Mouse (Mus musculus) cerebellum, adult 11 months (tissue): ENCODE measurements around the gene Klrb1.
A peak's percentile ranks its signal among the peaks of the same experiment; 100 is the strongest.
"Not testable (repeated sequence)": the region's sequence is repeated elsewhere in the genome, so short reads cannot be mapped to it uniquely, and the experiment has no call there.

Experiments
- DNase-seq: peaks from one replicate; pipeline ENCODE4 v3.0.0; 2022

Gene Klrb1

GRCm38 (mm10) chr6:128722959-128723358, at the start of gene Klrb1:
Klrb1 (minus strand) TSS chr6:128723059.
- no peak for DNase-seq

- DNase-seq: no peak
Observed at GRCm38 (mm10) chr6:128769481-128770253, 46.8 kb upstream of the Klrb1 start.

GRCm38 (mm10) chr6:128768047-128768446, 45.2 kb upstream of the Klrb1 start:
- no peak for DNase-seq

- DNase-seq: peak; percentile 32
Observed at GRCm38 (mm10) chr6:128766486-128767254, 43.8 kb upstream of the Klrb1 start.

- peak; percentile 4 for DNase-seq
Observed at GRCm38 (mm10) chr6:128765211-128765610, 42.4 kb upstream of the Klrb1 start.

- DNase-seq: no peak
Observed at GRCm38 (mm10) chr6:128764598-128764997, 41.7 kb upstream of the Klrb1 start.

GRCm38 (mm10) chr6:128763736-128764523, 41.1 kb upstream of the Klrb1 start:
- DNase-seq: peak; percentile 97

- peak; percentile 35 for DNase-seq
Observed at GRCm38 (mm10) chr6:128762892-128763670, 40.2 kb upstream of the Klrb1 start.

GRCm38 (mm10) chr6:128761144-128761540, 38.3 kb upstream of the Klrb1 start:
- no peak for DNase-seq

- peak; percentile 91 for DNase-seq
Observed at GRCm38 (mm10) chr6:128760416-128761143, 37.7 kb upstream of the Klrb1 start.

GRCm38 (mm10) chr6:128760016-128760415, 37.2 kb upstream of the Klrb1 start:
- DNase-seq: peak; percentile 92

GRCm38 (mm10) chr6:128759221-128759950, 36.5 kb upstream of the Klrb1 start:
- peak; percentile 18 for DNase-seq

GRCm38 (mm10) chr6:128755402-128755763, 32.5 kb upstream of the Klrb1 start:
- DNase-seq: peak; percentile 7

GRCm38 (mm10) chr6:128754748-128755401, 32.0 kb upstream of the Klrb1 start:
- DNase-seq: not testable (repeated sequence)

- peak; percentile 22 for DNase-seq
Observed at GRCm38 (mm10) chr6:128754265-128754664, 31.4 kb upstream of the Klrb1 start.

GRCm38 (mm10) chr6:128753610-128754224, 30.9 kb upstream of the Klrb1 start:
- DNase-seq: peak; percentile 77

- not testable (repeated sequence) for DNase-seq
Observed at GRCm38 (mm10) chr6:128747006-128747405, 24.1 kb upstream of the Klrb1 start.

- DNase-seq: no peak
Observed at GRCm38 (mm10) chr6:128737445-128737844, 14.6 kb upstream of the Klrb1 start.

- no peak for DNase-seq
Observed at GRCm38 (mm10) chr6:128736100-128736499, 13.2 kb upstream of the Klrb1 start.

- DNase-seq: no peak
Observed at GRCm38 (mm10) chr6:128734896-128735295, 12.0 kb upstream of the Klrb1 start.
